Mouse (Mus musculus) midbrain, embryonic 11.5 days (tissue): ENCODE measurements at regions not wholly inside any gene's neighbourhood (a gene's known extent, or its start where the extent isn't known, plus 50 kb on each side); places are given as distances from the start of the nearest gene placed in this dataset.
"Not testable (repeated sequence)": the region's sequence is repeated elsewhere in the genome, so short reads cannot be mapped to it uniquely, and the experiment has no call there.

Experiments used
- ATAC-seq: fragments of 200-750 bp; cut with Nextera tagmentation; 2 replicates; pipeline ENCODE4 v1.8.0; 2017; ENCODE audit warnings: moderate TSS enrichment, moderate library complexity; ENCODE audit not compliant: low FRiP score
- DNase-seq: peaks from one replicate; pipeline ENCODE4 v3.0.0; 2015; ENCODE audit warnings: low spot score; ENCODE audit errors: missing footprints
- H3K27ac ChIP-seq: fragments of 300-500 bp; sonication (generic); 2 replicates; pipeline ENCODE4 v1.5.1; 2014; ENCODE audit warnings: low read depth, low read length
- H3K27me3 ChIP-seq: fragments of 300-500 bp; sonication (generic); 2 replicates; pipeline ENCODE4 v1.6.1; 2014; ENCODE audit warnings: mild to moderate bottlenecking, low read length, moderate library complexity, mixed read lengths; ENCODE audit not compliant: control insufficient read depth, insufficient read depth
- H3K36me3 ChIP-seq: fragments of 300-500 bp; sonication (generic); 2 replicates; pipeline ENCODE4 v1.6.1; 2014; ENCODE audit warnings: mild to moderate bottlenecking, low read length, moderate library complexity, mixed read lengths; ENCODE audit not compliant: control insufficient read depth, insufficient read depth
- H3K4me1 ChIP-seq: fragments of 300-500 bp; sonication (generic); 2 replicates; pipeline ENCODE4 v1.6.1; 2014; ENCODE audit warnings: low read length; ENCODE audit not compliant: control insufficient read depth, insufficient read depth
- H3K4me2 ChIP-seq: fragments of 300-500 bp; sonication (generic); 2 replicates; pipeline ENCODE4 v1.6.1; 2014; ENCODE audit warnings: mild to moderate bottlenecking, moderate library complexity
- H3K4me3 ChIP-seq: fragments of 300-500 bp; sonication (generic); 2 replicates; pipeline ENCODE4 v1.5.1; 2014; ENCODE audit warnings: low read depth, low read length
- H3K9ac ChIP-seq: fragments of 300-500 bp; sonication (generic); 2 replicates; pipeline ENCODE4 v1.6.1; 2014; ENCODE audit warnings: low read length
- H3K9me3 ChIP-seq: fragments of 300-500 bp; sonication (generic); 2 replicates; pipeline ENCODE4 v1.6.1; 2016; ENCODE audit warnings: low read length; ENCODE audit not compliant: control insufficient read depth
- WGBS: fragments of 180-500 bp; shearing (Covaris S2); extraction: QIAGEN DNeasy Blood & Tissue Kit; methylation state at CpG from one replicate; pipeline ENCODE4 v1.1.7; 2014; 5-methylcytosine and 5-hydroxymethylcytosine counted together

DNA sequence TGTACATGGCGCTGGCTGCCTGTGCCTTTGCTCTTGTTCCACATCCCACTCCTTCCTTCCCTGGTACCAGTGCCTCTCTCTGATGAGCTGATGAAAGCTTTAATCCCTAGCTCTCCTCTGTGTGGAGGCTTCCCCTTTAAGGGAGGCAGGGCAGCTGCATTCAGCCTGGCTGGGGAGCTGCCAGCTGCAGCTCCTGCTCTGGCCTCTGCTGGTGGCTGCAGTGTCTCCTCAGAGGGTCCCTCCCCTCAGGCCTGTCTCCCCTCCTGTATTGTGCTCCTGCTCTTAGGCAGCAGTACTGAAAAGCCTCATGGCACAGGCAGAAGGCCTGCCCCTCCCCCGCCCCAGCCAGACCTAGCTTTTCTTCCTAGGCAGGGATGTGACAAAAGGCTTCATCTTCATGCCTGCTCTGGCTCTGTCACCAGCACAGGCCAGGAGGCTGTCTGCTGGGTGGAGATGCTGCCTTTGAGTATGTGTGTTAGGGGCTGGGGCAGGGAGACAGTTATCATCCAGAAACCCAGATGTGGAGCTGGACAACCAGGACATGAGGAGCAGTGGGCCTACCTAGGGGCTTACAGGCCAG lies 97.7 kb upstream of the Zcchc13 start:
- not testable (repeated sequence) for H3K27me3 ChIP-seq, H3K9me3 ChIP-seq, DNase-seq, H3K4me3 ChIP-seq, H3K36me3 ChIP-seq, H3K4me1 ChIP-seq
- Histone ChIP-seq H3K4me2 (peak overlapping the region; percentile 30), H3K27ac (peak overlapping the region; percentile 96), H3K9ac (peak overlapping the region; percentile 63)
- ATAC-seq = peak; percentile 97
- whole genome bisulfite sequencing = 8% methylated on average over 1 of the region's 2 CpGs

DNA sequence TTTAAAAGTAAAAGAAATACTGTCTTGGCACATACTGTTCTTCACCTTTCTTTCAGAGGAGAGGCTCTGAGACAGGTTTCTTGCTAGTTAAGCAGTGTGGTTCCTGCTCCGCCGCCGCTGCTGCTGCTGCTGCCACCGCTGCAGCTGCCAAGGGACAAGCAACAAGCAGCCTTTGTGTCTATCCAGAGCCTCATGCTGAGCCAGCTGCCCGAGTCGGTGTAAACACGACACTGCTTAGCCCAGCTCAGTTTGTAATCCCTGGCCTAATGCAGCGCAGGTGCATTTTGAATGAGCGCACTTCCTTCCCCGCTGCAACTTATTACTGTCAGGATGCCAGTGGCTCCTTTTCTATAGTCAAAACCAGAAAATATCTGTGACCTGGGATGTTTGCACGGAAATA lies 97.1 kb upstream of the Zcchc13 start:
- Histone ChIP-seq H3K9me3 (no peaks in the 10 kb centered on the region), H3K27ac (peak overlapping the region; percentile 96), H3K4me1 (peaks cover 9% of the 10 kb centered on the region), H3K4me2 (peak overlapping the region; percentile 30), H3K9ac (peak overlapping the region; percentile 63), H3K27me3 (no peaks in the 10 kb centered on the region), H3K36me3 (no peaks in the 10 kb centered on the region), H3K4me3 (peak overlapping the region; percentile 9; the same call in 1 of the 2 replicates)
- peak; percentile 71 for ATAC-seq
- DNase-seq = peak; percentile 93
- 0% methylated on average over 11 of the region's 11 CpGs for WGBS

DNA sequence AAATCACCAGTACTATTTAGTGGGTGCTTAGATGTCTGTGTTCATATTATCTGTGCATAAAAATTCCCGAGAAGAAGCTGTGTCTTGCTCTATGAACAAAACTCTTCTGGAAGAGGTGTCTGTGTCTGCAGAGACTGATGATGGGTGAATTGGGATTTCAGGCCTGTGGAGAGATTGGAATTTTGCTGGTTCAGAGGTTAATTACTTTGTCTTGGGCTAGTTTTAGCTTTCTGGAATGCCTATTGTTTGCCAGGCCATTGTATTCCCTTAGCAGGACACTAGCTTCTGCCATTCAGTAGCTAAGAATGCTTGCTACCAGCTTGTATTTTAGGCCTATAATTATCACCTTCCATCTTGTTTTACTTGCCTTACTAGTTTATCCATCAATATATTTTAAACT lies 96.6 kb upstream of the Zcchc13 start:
- peak overlapping the region; percentile 96 for H3K27ac ChIP-seq
- H3K9me3 ChIP-seq = no peaks in the 10 kb centered on the region
- no peak overlapping the region for H3K4me3 ChIP-seq
- H3K36me3 ChIP-seq = no peaks in the 10 kb centered on the region
- peak overlapping the region; percentile 63 for H3K9ac ChIP-seq
- DNase-seq = no peak
- H3K27me3 ChIP-seq = no peaks in the 10 kb centered on the region
- peaks cover 9% of the 10 kb centered on the region for H3K4me1 ChIP-seq
- 13% methylated on average over 1 of the region's 1 CpGs for WGBS
- ATAC-seq = no peak
- H3K4me2 ChIP-seq = peak overlapping the region; percentile 30; the same call in 1 of the 2 replicates

DNA sequence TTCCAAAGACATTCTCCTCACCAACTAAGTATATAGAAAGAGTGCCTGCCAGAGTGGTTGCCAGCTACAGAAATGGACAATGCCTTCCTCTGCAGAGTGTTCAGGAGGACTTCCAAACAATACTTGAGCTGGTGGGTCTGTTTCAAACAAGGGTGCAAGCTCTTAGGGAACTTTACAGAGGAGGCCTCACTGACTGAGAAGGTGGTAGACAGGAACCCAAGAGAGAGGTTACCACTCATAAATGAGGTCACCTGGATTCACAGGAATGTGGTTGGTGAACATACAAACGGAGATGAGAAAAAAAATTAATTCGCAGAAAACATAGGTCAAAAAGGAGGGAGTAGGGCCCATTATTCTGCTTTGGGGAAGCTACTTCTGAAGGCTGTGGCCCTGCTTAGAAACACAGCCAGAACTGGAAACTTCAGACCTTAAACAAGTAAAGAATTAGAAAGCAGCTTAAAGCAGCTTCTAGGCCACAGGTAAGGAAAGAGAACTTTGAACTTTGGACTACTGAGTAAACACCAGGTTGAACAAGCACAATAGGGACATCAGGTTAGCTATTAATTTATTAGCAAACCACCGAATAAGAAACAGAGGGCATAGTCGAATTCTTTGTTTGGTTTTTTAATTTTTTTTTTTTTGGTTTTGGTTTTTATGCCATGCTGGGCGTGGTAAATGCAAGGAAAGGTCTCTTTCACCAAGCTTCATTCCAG lies 83.7 kb upstream of the Zcchc13 start:
- Histone ChIP-seq H3K36me3 (no peaks in the 10 kb centered on the region), H3K9me3 (no peaks in the 10 kb centered on the region), H3K27me3 (no peaks in the 10 kb centered on the region), H3K4me2 (no peak overlapping the region), H3K4me3 (no peak overlapping the region), H3K27ac (no peak overlapping the region), H3K9ac (no peak overlapping the region), H3K4me1 (no peaks in the 10 kb centered on the region)
- DNase-seq = no peak
- no peak for ATAC-seq
- WGBS = 86% methylated on average over 5 of the region's 5 CpGs

DNA sequence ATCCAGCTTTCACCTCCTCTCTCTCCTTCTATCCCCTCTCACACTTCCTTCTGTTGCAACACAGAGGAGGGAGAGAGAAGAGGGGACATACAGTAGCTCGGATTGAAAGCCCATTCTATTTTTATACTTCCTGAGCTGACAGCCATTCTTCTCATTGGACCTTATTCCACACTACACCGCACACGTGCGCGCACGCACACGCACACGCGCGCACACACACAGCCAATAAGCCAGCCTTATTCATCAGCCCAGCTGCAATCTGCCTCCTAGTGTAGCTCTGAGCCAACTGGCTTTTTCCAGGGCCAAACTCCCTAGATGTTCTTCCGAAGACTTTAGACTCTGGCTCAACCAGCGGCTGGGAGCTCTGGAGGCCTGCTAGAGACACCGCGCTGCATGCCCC lies 79.1 kb upstream of the Zcchc13 start:
- Histone ChIP-seq H3K9me3 (no peaks in the 10 kb centered on the region), H3K9ac (no peak overlapping the region), H3K4me3 (no peak overlapping the region), H3K36me3 (no peaks in the 10 kb centered on the region), H3K27me3 (no peaks in the 10 kb centered on the region), H3K4me2 (no peak overlapping the region), H3K4me1 (peaks cover 8% of the 10 kb centered on the region), H3K27ac (no peak overlapping the region)
- DNase-seq = no peak
- WGBS = 92% methylated on average over 14 of the region's 14 CpGs
- ATAC-seq = no peak

DNA sequence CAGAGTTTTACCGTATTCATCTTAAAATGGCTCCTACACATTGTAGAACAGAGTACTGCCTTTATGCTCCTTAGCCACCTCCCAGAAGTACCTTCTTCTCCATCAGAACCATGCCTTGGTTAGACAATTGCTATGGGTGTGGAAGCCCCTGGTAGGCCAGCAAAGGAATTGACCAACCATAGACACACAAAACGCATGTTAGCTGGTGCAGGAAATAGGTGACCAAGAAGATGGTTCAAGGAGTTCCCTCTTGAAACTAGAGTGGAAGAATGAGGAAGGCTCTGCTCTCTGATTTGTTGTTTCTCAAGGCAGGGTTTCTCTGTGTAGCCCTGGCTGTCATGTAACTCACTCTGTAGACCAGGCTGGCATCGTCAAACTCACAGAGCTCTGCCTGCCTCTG lies 77.2 kb upstream of the Zcchc13 start:
- DNase-seq = no peak
- no peak overlapping the region for H3K4me2 ChIP-seq
- 97% methylated on average over 3 of the region's 3 CpGs for whole genome bisulfite sequencing
- H3K4me1 ChIP-seq = peaks cover 16% of the 10 kb centered on the region
- no peak overlapping the region for H3K9ac ChIP-seq
- no peak for ATAC-seq
- no peaks in the 10 kb centered on the region for H3K9me3 ChIP-seq
- no peak overlapping the region for H3K4me3 ChIP-seq
- no peaks in the 10 kb centered on the region for H3K36me3 ChIP-seq
- no peaks in the 10 kb centered on the region for H3K27me3 ChIP-seq
- H3K27ac ChIP-seq = no peak overlapping the region

DNA sequence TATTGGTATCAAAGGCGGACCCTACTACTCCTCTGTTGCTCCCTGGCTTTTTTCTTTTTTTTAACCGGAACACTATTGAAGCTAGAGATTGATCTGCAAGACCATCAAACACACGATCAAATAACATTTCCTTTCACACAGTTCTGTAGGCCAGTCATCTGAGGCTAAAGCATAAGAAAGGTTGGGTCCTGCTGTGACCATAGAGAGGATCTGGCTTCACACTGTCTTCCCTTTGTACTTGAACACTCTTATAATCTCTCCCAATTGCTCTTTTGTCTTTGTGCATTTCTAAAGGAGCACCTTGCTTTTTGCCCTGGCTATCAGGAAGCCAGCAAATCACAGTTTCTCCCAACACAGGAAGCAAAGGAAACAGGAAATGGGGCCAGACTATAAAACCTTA lies 76.8 kb upstream of the Zcchc13 start:
- H3K4me2 ChIP-seq = no peak overlapping the region
- no peaks in the 10 kb centered on the region for H3K36me3 ChIP-seq
- no peaks in the 10 kb centered on the region for H3K9me3 ChIP-seq
- H3K4me1 ChIP-seq = peaks cover 16% of the 10 kb centered on the region
- DNase-seq (no peak), ATAC-seq (no peak)
- 78% methylated on average over 3 of the region's 3 CpGs for WGBS
- H3K27ac ChIP-seq = no peak overlapping the region
- H3K9ac ChIP-seq = no peak overlapping the region
- H3K4me3 ChIP-seq = no peak overlapping the region
- H3K27me3 ChIP-seq = no peaks in the 10 kb centered on the region

DNA sequence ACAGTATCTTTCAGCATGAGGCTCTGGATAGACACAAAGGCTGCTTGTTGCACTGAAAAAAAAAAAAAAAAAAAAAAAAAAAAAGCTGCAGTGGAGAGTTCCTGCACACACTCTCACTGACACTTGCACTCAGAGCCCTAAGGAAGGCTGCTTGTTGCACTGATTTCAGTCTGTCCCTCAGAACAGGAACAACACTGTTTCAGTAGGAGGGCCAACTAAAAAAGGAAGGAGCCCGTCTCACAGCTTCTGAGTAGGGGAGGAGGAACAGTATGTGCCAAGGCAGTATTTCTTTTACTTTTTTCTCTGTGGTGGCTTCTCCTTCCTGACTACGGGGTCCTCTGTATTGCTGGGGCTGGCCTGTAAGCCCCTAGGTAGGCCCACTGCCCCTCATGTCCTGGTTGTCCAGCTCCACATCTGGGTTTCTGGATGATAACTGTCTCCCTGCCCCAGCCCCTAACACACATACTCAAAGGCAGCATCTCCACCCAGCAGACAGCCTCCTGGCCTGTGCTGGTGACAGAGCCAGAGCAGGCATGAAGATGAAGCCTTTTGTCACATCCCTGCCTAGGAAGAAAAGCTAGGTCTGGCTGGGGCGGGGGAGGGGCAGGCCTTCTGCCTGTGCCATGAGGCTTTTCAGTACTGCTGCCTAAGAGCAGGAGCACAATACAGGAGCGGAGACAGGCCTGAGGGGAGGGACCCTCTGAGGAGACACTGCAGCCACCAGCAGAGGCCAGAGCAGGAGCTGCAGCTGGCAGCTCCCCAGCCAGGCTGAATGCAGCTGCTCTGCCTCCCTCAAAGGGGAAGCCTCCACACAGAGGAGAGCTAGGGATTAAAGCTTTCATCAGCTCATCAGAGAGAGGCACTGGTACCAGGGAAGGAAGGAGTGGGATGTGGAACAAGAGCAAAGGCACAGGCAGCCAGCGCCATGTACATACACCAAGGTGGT lies 75.1 kb upstream of the Zcchc13 start:
- Histone ChIP-seq H3K9ac (peak overlapping the region; percentile 27), H3K4me1 (peaks cover 16% of the 10 kb centered on the region), H3K27ac (peak overlapping the region; percentile 89)
- H3K4me3 ChIP-seq, H3K36me3 ChIP-seq, H3K4me2 ChIP-seq, H3K27me3 ChIP-seq, H3K9me3 ChIP-seq: not testable (repeated sequence)
- WGBS = 12% methylated on average over 4 of the region's 5 CpGs
- ATAC-seq (peak; percentile 99), DNase-seq (peak; percentile 89)

DNA sequence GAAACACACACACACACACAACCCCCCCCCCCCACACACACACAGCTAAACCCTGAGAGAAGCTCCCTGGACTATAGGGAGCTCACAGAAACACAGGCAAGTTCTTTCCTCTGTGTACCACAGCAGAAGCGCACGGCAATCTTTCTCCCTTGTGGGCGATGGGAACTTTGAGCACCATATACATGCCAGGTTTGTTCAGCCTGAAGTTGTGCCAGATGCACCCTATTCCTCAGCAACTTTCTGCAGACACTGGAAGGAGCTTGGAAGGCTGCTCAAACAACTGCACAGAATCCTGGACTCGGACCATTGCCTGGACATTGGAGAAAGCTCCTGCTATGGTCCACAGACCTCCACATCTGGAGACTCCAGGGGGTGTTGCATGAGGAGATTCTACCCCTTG lies 74.3 kb upstream of the Zcchc13 start:
- no peaks in the 10 kb centered on the region for H3K9me3 ChIP-seq
- peaks cover 16% of the 10 kb centered on the region for H3K4me1 ChIP-seq
- ATAC-seq = no peak
- no peak overlapping the region for H3K4me2 ChIP-seq
- H3K27me3 ChIP-seq = no peaks in the 10 kb centered on the region
- H3K36me3 ChIP-seq = no peaks in the 10 kb centered on the region
- WGBS = 30% methylated on average over 4 of the region's 4 CpGs
- H3K27ac ChIP-seq = peak overlapping the region; percentile 89
- DNase-seq = peak; percentile 87
- H3K4me3 ChIP-seq = no peak overlapping the region
- peak overlapping the region; percentile 30 for H3K9ac ChIP-seq
